Mouse (Mus musculus) G1E (cell line): ENCODE measurements around the gene Cdkl5.

Experiments
- CTCF ChIP-seq: IDR thresholded peaks from 2 replicates; pipeline ENCODE4 v1.5.1; 2012; ENCODE audit warnings: low read depth, low read length, inconsistent platforms, mixed read lengths
- GATA1 ChIP-seq: IDR thresholded peaks from 2 replicates; pipeline ENCODE4 v1.6.1; 2012; ENCODE audit warnings: borderline replicate concordance, low read length, inconsistent platforms, mixed read lengths
- GATA2 ChIP-seq: IDR thresholded peaks from 2 replicates; pipeline ENCODE4 v1.6.1; 2012; ENCODE audit warnings: low read depth, low read length, inconsistent platforms, borderline replicate concordance
- POLR2AphosphoS5 ChIP-seq: IDR thresholded peaks from 2 replicates; pipeline ENCODE4 v1.6.1; 2012; ENCODE audit warnings: low read depth, low read length, inconsistent platforms; ENCODE audit not compliant: insufficient replicate concordance

DNA sequence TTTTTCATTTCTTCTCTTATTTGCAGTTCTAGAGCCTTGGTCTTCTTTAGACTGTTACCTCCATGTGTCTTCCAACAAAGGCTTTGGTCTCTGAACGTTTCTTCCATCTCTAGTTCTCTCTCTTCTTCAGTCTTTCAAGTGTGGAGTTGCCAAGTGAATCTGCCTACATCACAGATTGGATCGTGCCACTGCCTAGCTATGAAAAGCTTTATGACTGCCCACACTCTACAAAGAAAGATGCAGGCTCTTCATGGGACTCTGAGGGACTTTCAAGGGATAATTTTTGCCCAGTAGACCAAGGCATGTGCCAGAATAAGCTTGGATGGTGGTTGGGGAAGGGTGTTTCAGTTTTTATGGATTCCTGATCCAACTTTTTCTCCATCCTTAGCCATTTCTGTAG is 30.0 kb upstream of the Cdkl5 start:
- no peak for TF ChIP-seq CTCF
- TF ChIP-seq POLR2AphosphoS5 = no peak
- no peak for TF ChIP-seq GATA2
- no peak for TF ChIP-seq GATA1
